Mouse (Mus musculus) erythroblast, embryonic 14.5 days (primary cell): ENCODE results near the gene Olfr1356. TPM values are rescaled to one million over a fixed set of nuclear protein-coding genes. Genes with fewer than 3 reads are reported as not detected.
"Not testable (repeated sequence)": the region's sequence is repeated elsewhere in the genome, so short reads cannot be mapped to it uniquely, and the experiment has no call there.

Source experiments
- H3K27me3 ChIP-seq: 2 replicates; pipeline ENCODE4 v1.6.1; 2012; ENCODE audit warnings: inconsistent platforms; ENCODE audit not compliant: control insufficient read depth
- H3K36me3 ChIP-seq: 2 replicates; pipeline ENCODE4 v1.6.1; 2012; ENCODE audit warnings: mild to moderate bottlenecking, inconsistent platforms; ENCODE audit not compliant: control insufficient read depth
- H3K4me1 ChIP-seq: 2 replicates; pipeline ENCODE4 v1.6.1; 2012; ENCODE audit warnings: inconsistent platforms; ENCODE audit not compliant: control insufficient read depth
- H3K4me3 ChIP-seq: replicated peaks from 2 replicates; pipeline ENCODE3; 2012; ENCODE audit warnings: moderate library complexity, mild to moderate bottlenecking, inconsistent platforms
- H3K9me3 ChIP-seq: 2 replicates; pipeline ENCODE4 v1.6.1; 2012; ENCODE audit warnings: low read length, inconsistent platforms, mixed read lengths; ENCODE audit not compliant: control insufficient read depth
- GATA1 ChIP-seq: IDR thresholded peaks from 2 replicates; pipeline ENCODE4 v1.6.1; 2012; ENCODE audit warnings: low read length, inconsistent platforms, mixed read lengths
- TAL1 ChIP-seq: IDR thresholded peaks from 3 replicates; pipeline ENCODE4 v1.6.1; 2012; ENCODE audit warnings: low read length, inconsistent platforms, mixed read lengths
- polyA plus RNA-seq: library from polyadenylated mRNA; stranded (reverse); fragments of >175 nt; gene quantifications from 2 replicates; pipeline ENCODE4 v1.2.3, GENCODE M21; 2012

Olfr1356 gene
- 0.04 TPM in 1 of 2 replicates, not detected in the other for polyA plus RNA-seq

DNA sequence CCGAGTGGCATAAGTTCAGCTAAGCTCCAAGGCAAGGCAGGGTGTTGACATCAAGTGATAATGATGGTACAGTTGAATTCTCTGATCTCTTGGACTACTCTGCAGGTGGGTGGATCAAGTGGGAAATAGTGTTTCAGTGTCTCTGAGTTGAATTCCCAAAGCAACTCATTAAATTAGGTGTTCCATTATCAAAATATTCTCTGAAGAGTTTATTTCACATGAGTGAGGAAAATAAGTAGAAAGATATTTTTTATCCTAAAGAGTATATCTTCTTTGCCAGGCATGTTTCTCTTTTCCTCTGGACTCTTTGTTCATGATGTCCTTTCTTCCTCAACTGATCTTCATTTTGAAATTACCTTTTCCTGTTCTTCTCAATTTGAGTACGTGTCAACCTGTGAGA lies at the start of gene Olfr1356:
Olfr1356 (minus strand) TSS at position 101 of the 400 bp plus-strand sequence.
- H3K27me3 ChIP-seq: no peaks in the 10 kb centered on the region
- H3K4me3 ChIP-seq: no peak within 1 kb of the TSS
- peaks cover 7% of the 10 kb centered on the region for H3K9me3 ChIP-seq
- TF ChIP-seq TAL1: no peak
- TF ChIP-seq GATA1: no peak
- H3K36me3 ChIP-seq: no peaks in the 10 kb centered on the region
- H3K4me1 ChIP-seq: no peaks in the 10 kb centered on the region

- H3K27me3 ChIP-seq: no peaks in the 10 kb centered on the region
- no peak within 1 kb of the TSS for H3K4me3 ChIP-seq
- no peak for TF ChIP-seq GATA1
- TF ChIP-seq TAL1: no peak
- H3K4me1 ChIP-seq: no peaks in the 10 kb centered on the region
- no peaks in the 10 kb centered on the region for H3K36me3 ChIP-seq
- H3K9me3 ChIP-seq: peaks cover 7% of the 10 kb centered on the region
Observed at GRCm38 (mm10) chr10:78875240-78875639, 23.3 kb upstream of the Olfr1356 start, which contains the start of gene Olfr1355. TSS of gene Olfr1355 (plus strand) at chr10:78875540.

DNA sequence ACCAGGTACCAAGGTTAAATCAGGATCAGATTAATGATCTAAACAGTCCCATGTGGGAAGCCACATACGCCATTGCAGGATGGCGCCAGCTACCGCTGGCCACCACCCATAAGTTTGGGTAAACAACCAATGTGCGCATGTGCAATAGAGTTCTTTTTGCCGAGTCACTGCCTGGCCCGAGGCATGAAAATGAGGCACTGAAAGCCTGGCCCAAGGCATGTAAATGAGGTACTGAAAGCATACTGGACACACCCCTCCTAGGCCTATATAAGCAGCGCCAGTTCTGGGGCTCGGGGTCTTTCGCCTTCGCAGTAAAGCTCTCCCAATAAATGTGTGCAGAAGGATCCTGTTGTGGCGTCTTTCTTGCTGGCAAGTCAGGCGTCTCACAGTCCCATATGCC lies 11.5 kb downstream of the Olfr1356 start:
- not testable (repeated sequence) for H3K9me3 ChIP-seq, H3K36me3 ChIP-seq, H3K4me3 ChIP-seq, H3K27me3 ChIP-seq, H3K4me1 ChIP-seq

DNA sequence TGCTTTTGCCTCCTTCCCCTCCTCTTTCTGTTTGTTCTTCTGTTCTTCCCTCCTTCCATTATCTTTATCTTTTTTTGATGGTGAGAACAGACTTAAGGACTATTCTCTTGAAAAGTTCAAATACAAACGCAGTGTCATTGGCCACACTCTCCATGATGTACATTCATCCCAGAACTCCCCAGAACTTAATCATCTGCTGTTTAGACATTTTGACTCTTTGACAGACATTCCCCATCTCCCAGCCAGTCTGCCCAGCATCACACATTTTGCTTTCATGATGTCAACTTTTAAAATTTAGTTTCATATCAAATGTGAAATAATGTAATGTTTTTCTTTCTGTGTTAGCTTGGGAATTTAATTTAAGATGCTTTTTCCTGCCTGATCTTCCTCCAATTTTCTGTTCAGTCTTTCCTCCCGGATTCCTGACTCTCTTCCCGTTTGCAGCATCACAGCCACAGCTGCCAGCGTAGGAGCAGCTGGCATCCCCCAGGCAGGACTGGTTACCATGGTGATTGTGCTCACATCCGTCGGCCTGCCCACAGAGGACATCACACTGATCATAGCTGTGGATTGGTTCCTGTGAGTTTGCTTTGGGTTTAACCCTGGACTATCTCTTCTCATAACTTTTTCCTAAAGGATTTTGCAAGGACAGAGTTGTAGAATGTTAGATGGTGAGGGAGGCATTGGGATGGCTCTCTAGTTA lies 39.5 kb downstream of the Olfr1356 start:
- no peak for TF ChIP-seq GATA1
- no peak for TF ChIP-seq TAL1
- H3K4me3 ChIP-seq: no peak overlapping the region
- peaks cover 7% of the 10 kb centered on the region; the same call in 1 of the 2 replicates for H3K9me3 ChIP-seq
- H3K27me3 ChIP-seq: no peaks in the 10 kb centered on the region
- no peaks in the 10 kb centered on the region for H3K4me1 ChIP-seq
- no peaks in the 10 kb centered on the region for H3K36me3 ChIP-seq

DNA sequence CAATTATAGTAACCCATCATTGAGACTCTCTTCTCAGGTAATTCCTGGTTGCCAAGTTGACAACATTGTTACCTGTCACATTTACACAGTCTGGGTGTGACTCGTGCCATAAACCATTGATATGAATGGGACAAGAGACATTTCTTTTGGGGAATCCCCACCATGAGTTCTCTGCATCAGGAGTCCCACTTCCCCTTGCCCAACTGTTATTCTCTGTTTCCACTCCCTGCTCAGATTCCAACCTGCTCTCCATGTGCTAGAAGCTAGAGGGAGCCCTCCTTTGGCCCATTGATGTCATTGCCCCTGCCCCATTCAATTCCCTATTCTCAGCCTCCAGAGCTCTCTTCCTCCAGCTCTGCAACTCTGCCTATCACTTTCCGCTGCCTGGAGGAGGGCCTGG lies 50.5 kb downstream of the Olfr1356 start:
- H3K27me3 ChIP-seq: no peaks in the 10 kb centered on the region
- no peaks in the 10 kb centered on the region for H3K4me1 ChIP-seq
- H3K36me3 ChIP-seq: no peaks in the 10 kb centered on the region
- H3K4me3 ChIP-seq: no peak overlapping the region
- TF ChIP-seq TAL1 (no peak), GATA1 (no peak)
- peaks cover 7% of the 10 kb centered on the region for H3K9me3 ChIP-seq

Other genes starting within 250 kb of the Olfr1356 start
- 0.02 TPM in 1 of 2 replicates, not detected in the other for gene Olfr1357, start 234.1 kb downstream of the Olfr1356 start, polyA plus RNA-seq
- gene Casp14, start 133.9 kb downstream of the Olfr1356 start, polyA plus RNA-seq: 0.02 TPM in 1 of 2 replicates, not detected in the other
- not detected in 2 replicates for gene Ccdc105, start 99.1 kb downstream of the Olfr1356 start, polyA plus RNA-seq
- not detected in 2 replicates for gene Slc1a6, start 71.7 kb downstream of the Olfr1356 start, polyA plus RNA-seq
- gene Olfr1355, start 23.4 kb upstream of the Olfr1356 start, polyA plus RNA-seq: not detected in 2 replicates
- not detected in 2 replicates for gene Olfr1354, start 61.0 kb upstream of the Olfr1356 start, polyA plus RNA-seq
- not detected in 2 replicates for gene Olfr8, start 98.5 kb upstream of the Olfr1356 start, polyA plus RNA-seq
- gene Olfr1353, start 111.1 kb upstream of the Olfr1356 start, polyA plus RNA-seq: not detected in 2 replicates
- not detected in 2 replicates for gene Olfr1352, start 128.9 kb upstream of the Olfr1356 start, polyA plus RNA-seq
- not detected in 2 replicates for gene Olfr1351, start 160.3 kb upstream of the Olfr1356 start, polyA plus RNA-seq
- gene Olfr57, start 176.6 kb upstream of the Olfr1356 start, polyA plus RNA-seq: not detected in 2 replicates
- gene 2610008E11Rik, start 245.4 kb upstream of the Olfr1356 start, polyA plus RNA-seq: 0.01 and 0.03 TPM in 2 replicates